Mouse (Mus musculus): ENCODE results near the gene Trim31. TPM values are rescaled to one million over a fixed set of nuclear protein-coding genes. Genes with fewer than 3 reads are reported as not detected.

The Trim31 gene
- total and polyA plus RNA-seq, 3 experiments: not detected

GRCm38 (mm10) chr17:36929236-36929932 lies 31.5 kb downstream of the Trim31 start:
- Histone ChIP-seq H3K4me1 (ENCODE audit: control insufficient read depth in 1 of 2, insufficient read depth in 2 of 2, low read length in 2 of 2) (0 out of 4 replicates have a peak, but pooled peaks cover 0 to 4% of the 10 kb centered on the region in 2 experiments), H3K9me3 (replicated peaks; ENCODE audit: insufficient read depth, low read length) (no peaks in the 10 kb centered on the region), H3K27ac (ENCODE audit: control insufficient read depth, low read depth, low read length) (no peak overlapping the region), H3K79me2 (ENCODE audit: control insufficient read depth, insufficient read depth, low read length, poor library complexity) (no peaks in the 10 kb centered on the region), H3K9ac (ENCODE audit: control insufficient read depth, low read depth, low read length, poor library complexity, severe bottlenecking) (no peak overlapping the region), H3K4me3 (ENCODE audit: control insufficient read depth in 1 of 2, insufficient read depth in 1 of 2, low read depth in 2 of 2, low read length in 2 of 2) (no peak overlapping the region), H3K27me3 (ENCODE audit: control insufficient read depth in 1 of 2, insufficient read depth in 2 of 2, low read length in 2 of 2) (peaks cover 0 to 5% of the 10 kb centered on the region in 2 experiments; a peak in 3 of 4 replicates), H3K36me3 (ENCODE audit: control insufficient read depth in 1 of 2, insufficient read depth in 2 of 2, low read length in 2 of 2) (no peaks in the 10 kb centered on the region)
- TF ChIP-seq E2F4 (IDR thresholded peaks at IDR 0.05; ENCODE audit: borderline replicate concordance, low read depth, low read length) (no peak), SIN3A (IDR thresholded peaks at IDR 0.05; ENCODE audit: low read length) (no peak), MEF2A (IDR thresholded peaks at IDR 0.05; ENCODE audit: extremely low read depth, insufficient replicate concordance, low read depth, low read length, poor library complexity, severe bottlenecking) (no peak), NRF1 (IDR thresholded peaks at IDR 0.05; ENCODE audit: insufficient read depth, low read depth, low read length, poor library complexity, severe bottlenecking) (no peak), EP300 (IDR thresholded peaks at IDR 0.05; ENCODE audit: low read depth in 1 of 2, low read length in 2 of 2) (no peak), CTCF (IDR thresholded peaks at IDR 0.05 in 2 of 3, conservative IDR thresholded peaks at IDR 0.05 in 1 of 3; ENCODE audit: control insufficient read depth in 1 of 3, insufficient read depth in 1 of 3, low read depth in 2 of 3, low read length in 3 of 3, poor library complexity in 1 of 3, severe bottlenecking in 1 of 3) (no peak), TAL1 (IDR thresholded peaks at IDR 0.05; ENCODE audit: low read length) (no peak), ETS1 (IDR thresholded peaks at IDR 0.05; ENCODE audit: low read depth, low read length) (no peak), SMC3 (IDR thresholded peaks at IDR 0.05; ENCODE audit: low read depth, low read length) (no peak), ZKSCAN1 (IDR thresholded peaks at IDR 0.05; ENCODE audit: low read depth, low read length) (no peak), MAFK (IDR thresholded peaks at IDR 0.05; ENCODE audit: borderline replicate concordance, low read depth, low read length) (no peak), MYB (IDR thresholded peaks at IDR 0.05; ENCODE audit: low read depth, low read length) (no peak), NELFE (IDR thresholded peaks at IDR 0.05; ENCODE audit: low read depth, low read length) (no peak), RAD21 (IDR thresholded peaks at IDR 0.05; ENCODE audit: low read depth, low read length) (no peak), MYC (IDR thresholded peaks at IDR 0.05; ENCODE audit: low read depth, low read length) (no peak), MXI1 (IDR thresholded peaks at IDR 0.05; ENCODE audit: low read depth, low read length) (no peak)
- DNase-seq (ENCODE audit: low read depth, low spot score): no peak

- Histone ChIP-seq H3K36me3 (ENCODE audit: control insufficient read depth in 1 of 2, insufficient read depth in 2 of 2, low read length in 2 of 2) (no peaks in the 10 kb centered on the region), H3K27me3 (ENCODE audit: control insufficient read depth in 1 of 2, insufficient read depth in 2 of 2, low read length in 2 of 2) (peaks cover 0 to 5% of the 10 kb centered on the region in 2 experiments; a peak in 3 of 4 replicates), H3K79me2 (ENCODE audit: control insufficient read depth, insufficient read depth, low read length, poor library complexity) (no peaks in the 10 kb centered on the region), H3K4me3 (ENCODE audit: control insufficient read depth in 1 of 2, insufficient read depth in 1 of 2, low read depth in 2 of 2, low read length in 2 of 2) (no peak overlapping the region), H3K9ac (ENCODE audit: control insufficient read depth, low read depth, low read length, poor library complexity, severe bottlenecking) (no peak overlapping the region), H3K27ac (ENCODE audit: control insufficient read depth, low read depth, low read length) (no peak overlapping the region), H3K4me1 (ENCODE audit: control insufficient read depth in 1 of 2, insufficient read depth in 2 of 2, low read length in 2 of 2) (0 out of 4 replicates have a peak, but pooled peaks cover 0 to 4% of the 10 kb centered on the region in 2 experiments), H3K9me3 (replicated peaks; ENCODE audit: insufficient read depth, low read length) (no peaks in the 10 kb centered on the region)
- DNase-seq (ENCODE audit: low read depth, low spot score): no peak
- TF ChIP-seq MAFK (IDR thresholded peaks at IDR 0.05; ENCODE audit: borderline replicate concordance, low read depth, low read length) (no peak), TBP (IDR thresholded peaks at IDR 0.05; ENCODE audit: low read depth, low read length) (no peak), ZC3H11A (IDR thresholded peaks at IDR 0.05; ENCODE audit: low read depth, low read length) (no peak)
Measured at GRCm38 (mm10) chr17:36930233-36930632, 32.3 kb downstream of the Trim31 start.

Measured in MEL (cell line).